Mouse (Mus musculus) forebrain, embryonic 13.5 days (tissue): ENCODE measurements around the gene Phlda3. TPM values are rescaled to one million over a fixed set of nuclear protein-coding genes. Genes with fewer than 3 reads are reported as not detected.

Experiments used
- ATAC-seq: fragments of 200-750 bp; cut with Nextera tagmentation; 2 replicates; pipeline ENCODE4 v1.8.0; 2017
- H3K27ac ChIP-seq: fragments of 300-500 bp; sonication (generic); 2 replicates; pipeline ENCODE4 v1.5.1; 2015; ENCODE audit warnings: inconsistent platforms, mild to moderate bottlenecking, moderate library complexity
- H3K27me3 ChIP-seq: fragments of 300-500 bp; sonication (generic); 2 replicates; pipeline ENCODE4 v1.6.1; 2015; ENCODE audit warnings: mild to moderate bottlenecking, inconsistent platforms
- H3K36me3 ChIP-seq: fragments of 300-500 bp; sonication (generic); 2 replicates; pipeline ENCODE4 v1.6.1; 2015; ENCODE audit warnings: mild to moderate bottlenecking, inconsistent platforms; ENCODE audit not compliant: poor library complexity, severe bottlenecking
- H3K4me1 ChIP-seq: fragments of 300-500 bp; sonication (generic); 2 replicates; pipeline ENCODE4 v1.6.1; 2015; ENCODE audit warnings: inconsistent platforms
- H3K4me2 ChIP-seq: fragments of 300-500 bp; sonication (generic); 2 replicates; pipeline ENCODE4 v1.6.1; 2015; ENCODE audit warnings: inconsistent platforms, mild to moderate bottlenecking, moderate library complexity
- H3K4me3 ChIP-seq: fragments of 300-500 bp; sonication (generic); 2 replicates; pipeline ENCODE4 v1.5.1; 2015; ENCODE audit warnings: mild to moderate bottlenecking, inconsistent platforms
- H3K9ac ChIP-seq: fragments of 300-500 bp; sonication (generic); 2 replicates; pipeline ENCODE4 v1.6.1; 2015; ENCODE audit warnings: mild to moderate bottlenecking, inconsistent platforms
- H3K9me3 ChIP-seq: fragments of 300-500 bp; sonication (generic); replicated peaks from 2 replicates; pipeline ENCODE4 v1.6.1; 2016; ENCODE audit warnings: inconsistent platforms
- WGBS: fragments of 180-500 bp; shearing (Covaris S2); methylation state at CpG from one replicate; pipeline ENCODE4 v1.1.7; 2015; 5-methylcytosine and 5-hydroxymethylcytosine counted together
- polyA plus RNA-seq: library from polyadenylated mRNA; unstranded; fragments of >200 nt; fragmentation: Nextera tagmentation; extraction: Ambion mirVana; gene quantifications from 2 replicates; pipeline ENCODE4 v1.2.1, GENCODE M21; 2015

Phlda3 gene
- polyA plus RNA-seq, 1 experiment from 2014 or later: 12.1 TPM

GRCm38 (mm10) chr1:135763503-135764205, 2.3 kb upstream of the Phlda3 start:
- WGBS: 80% methylated on average over 9 of the region's 9 CpGs
- peaks cover 9% of the 10 kb centered on the region for H3K27me3 ChIP-seq
- no peak overlapping the region for H3K4me2 ChIP-seq
- H3K36me3 ChIP-seq: no peaks in the 10 kb centered on the region
- H3K4me1 ChIP-seq: peaks cover 20% of the 10 kb centered on the region
- H3K9ac ChIP-seq: no peak overlapping the region
- H3K27ac ChIP-seq: no peak overlapping the region
- H3K4me3 ChIP-seq: no peak overlapping the region
- H3K9me3 ChIP-seq: no peaks in the 10 kb centered on the region
- no peak for ATAC-seq

GRCm38 (mm10) chr1:135764206-135764528, 1.8 kb upstream of the Phlda3 start:
- peaks cover 9% of the 10 kb centered on the region for H3K27me3 ChIP-seq
- H3K4me1 ChIP-seq: peaks cover 20% of the 10 kb centered on the region
- no peak overlapping the region for H3K4me2 ChIP-seq
- no peaks in the 10 kb centered on the region for H3K36me3 ChIP-seq
- 69% methylated on average over 2 of the region's 2 CpGs for WGBS
- H3K27ac ChIP-seq: no peak overlapping the region
- H3K9me3 ChIP-seq: no peaks in the 10 kb centered on the region
- no peak for ATAC-seq
- no peak overlapping the region for H3K9ac ChIP-seq
- no peak overlapping the region for H3K4me3 ChIP-seq

GRCm38 (mm10) chr1:135766592-135767306, 830 bp downstream of the Phlda3 start:
- peak; percentile 28; the same call in 1 of the 2 replicates for ATAC-seq
- Histone ChIP-seq H3K36me3 (no peaks in the 10 kb centered on the region), H3K27ac (peak overlapping the region; percentile 51), H3K27me3 (peaks cover 9% of the 10 kb centered on the region), H3K4me2 (peak overlapping the region; percentile 96), H3K4me3 (peak overlapping the region; percentile 62), H3K4me1 (peaks cover 20% of the 10 kb centered on the region), H3K9me3 (no peaks in the 10 kb centered on the region), H3K9ac (peak overlapping the region; percentile 86)
- WGBS: 29% methylated on average over 30 of the region's 30 CpGs

- 85% methylated on average over 4 of the region's 4 CpGs for WGBS
- ATAC-seq: no peak
Observed at GRCm38 (mm10) chr1:135767324-135767890, 1.5 kb downstream of the Phlda3 start.

GRCm38 (mm10) chr1:135768400-135768799, 2.5 kb downstream of the Phlda3 start:
- ATAC-seq: no peak
- H3K36me3 ChIP-seq: no peaks in the 10 kb centered on the region
- H3K27me3 ChIP-seq: peaks cover 9% of the 10 kb centered on the region
- no peaks in the 10 kb centered on the region for H3K9me3 ChIP-seq
- H3K4me3 ChIP-seq: no peak overlapping the region
- peaks cover 20% of the 10 kb centered on the region for H3K4me1 ChIP-seq
- no peak overlapping the region for H3K4me2 ChIP-seq
- H3K27ac ChIP-seq: no peak overlapping the region
- no peak overlapping the region for H3K9ac ChIP-seq
- WGBS: 96% methylated on average over 2 of the region's 2 CpGs

More at GRCm38 (mm10) chr1:135767324-135767890, 1.5 kb downstream of the Phlda3 start:
- Histone ChIP-seq H3K4me1 (peaks cover 20% of the 10 kb centered on the region), H3K4me2 (peak overlapping the region; percentile 96), H3K9ac (0 out of 2 replicates have a peak overlapping the region, but pooled peaks have one; percentile 86), H3K36me3 (no peaks in the 10 kb centered on the region), H3K9me3 (no peaks in the 10 kb centered on the region), H3K27ac (no peak overlapping the region), H3K4me3 (peak overlapping the region; percentile 62), H3K27me3 (peaks cover 9% of the 10 kb centered on the region)

- no peak for ATAC-seq
- Histone ChIP-seq H3K9ac (no peak overlapping the region), H3K4me2 (no peak overlapping the region), H3K4me1 (peaks cover 20% of the 10 kb centered on the region), H3K27me3 (peaks cover 5% of the 10 kb centered on the region), H3K27ac (no peak overlapping the region), H3K4me3 (no peak overlapping the region), H3K36me3 (no peaks in the 10 kb centered on the region), H3K9me3 (no peaks in the 10 kb centered on the region)
- 80% methylated on average over 7 of the region's 7 CpGs for WGBS
Observed at GRCm38 (mm10) chr1:135770237-135770636, 4.3 kb downstream of the Phlda3 start.

- Histone ChIP-seq H3K9me3 (no peaks in the 10 kb centered on the region), H3K4me3 (no peak overlapping the region), H3K27me3 (no peaks in the 10 kb centered on the region), H3K27ac (no peak overlapping the region), H3K36me3 (no peaks in the 10 kb centered on the region), H3K9ac (no peak overlapping the region), H3K4me2 (no peak overlapping the region), H3K4me1 (peaks cover 14% of the 10 kb centered on the region)
- no peak for ATAC-seq
- WGBS: 66% methylated on average over 12 of the region's 12 CpGs
Observed at GRCm38 (mm10) chr1:135770896-135771572, 5.1 kb downstream of the Phlda3 start.

- Histone ChIP-seq H3K9me3 (no peaks in the 10 kb centered on the region), H3K36me3 (no peaks in the 10 kb centered on the region)
- no peak for ATAC-seq
Observed at GRCm38 (mm10) chr1:135771573-135771970, 5.7 kb downstream of the Phlda3 start.

GRCm38 (mm10) chr1:135776596-135776995, 10.7 kb downstream of the Phlda3 start:
- no peaks in the 10 kb centered on the region for H3K36me3 ChIP-seq
- H3K27ac ChIP-seq: no peak overlapping the region
- no peak for ATAC-seq
- H3K4me1 ChIP-seq: no peaks in the 10 kb centered on the region
- no peak overlapping the region for H3K9ac ChIP-seq
- H3K4me2 ChIP-seq: no peak overlapping the region
- H3K4me3 ChIP-seq: no peak overlapping the region
- 0 out of 2 replicates have a peak, but pooled peaks cover 3% of the 10 kb centered on the region for H3K27me3 ChIP-seq
- H3K9me3 ChIP-seq: no peaks in the 10 kb centered on the region

More at GRCm38 (mm10) chr1:135771573-135771970, 5.7 kb downstream of the Phlda3 start:
- H3K4me2 ChIP-seq: no peak overlapping the region
- H3K27ac ChIP-seq: no peak overlapping the region
- H3K27me3 ChIP-seq: no peaks in the 10 kb centered on the region
- H3K9ac ChIP-seq: no peak overlapping the region
- WGBS: 80% methylated on average over 8 of the region's 8 CpGs
- no peak overlapping the region for H3K4me3 ChIP-seq
- H3K4me1 ChIP-seq: peaks cover 12% of the 10 kb centered on the region

GRCm38 (mm10) chr1:135777046-135777445, 11.1 kb downstream of the Phlda3 start:
- H3K9ac ChIP-seq: no peak overlapping the region
- WGBS: 96% methylated on average over 1 of the region's 1 CpGs
- ATAC-seq: no peak

GRCm38 (mm10) chr1:135778780-135779535, 13.0 kb downstream of the Phlda3 start, which contains the start of gene Tnni1:
TSS of gene Tnni1 (plus strand) at chr1:135779434.
- 34% methylated on average over 22 of the region's 22 CpGs for WGBS
- ATAC-seq: no peak
- no peaks in the 10 kb centered on the region for H3K36me3 ChIP-seq
- H3K9ac ChIP-seq: no peak within 1 kb of the TSS
- H3K4me3 ChIP-seq: no peak within 1 kb of the TSS
- H3K27me3 ChIP-seq: 0 out of 2 replicates have a peak, but pooled peaks cover 3% of the 10 kb centered on the region
- H3K4me2 ChIP-seq: no peak within 1 kb of the TSS
- no peaks in the 10 kb centered on the region for H3K4me1 ChIP-seq
- H3K27ac ChIP-seq: no peak within 1 kb of the TSS
- H3K9me3 ChIP-seq: no peaks in the 10 kb centered on the region

More at GRCm38 (mm10) chr1:135777046-135777445, 11.1 kb downstream of the Phlda3 start:
- H3K4me3 ChIP-seq: no peak overlapping the region
- H3K27me3 ChIP-seq: 0 out of 2 replicates have a peak, but pooled peaks cover 3% of the 10 kb centered on the region
- no peak overlapping the region for H3K27ac ChIP-seq
- H3K9me3 ChIP-seq: no peaks in the 10 kb centered on the region
- H3K36me3 ChIP-seq: no peaks in the 10 kb centered on the region
- H3K4me2 ChIP-seq: no peak overlapping the region
- no peaks in the 10 kb centered on the region for H3K4me1 ChIP-seq
